Mouse (Mus musculus) liver, embryonic 12.5 days (tissue): Measurements from ENCODE around the gene Xlr5a. TPM values are rescaled to one million over a fixed set of nuclear protein-coding genes. Genes with fewer than 3 reads are reported as not detected.
"Not testable (repeated sequence)": the region's sequence is repeated elsewhere in the genome, so short reads cannot be mapped to it uniquely, and the experiment has no call there.

Source experiments
- ATAC-seq: fragments of 200-750 bp; cut with Nextera tagmentation; 2 replicates; pipeline ENCODE4 v1.8.0; 2017; ENCODE audit warnings: moderate number of reproducible peaks, mild to moderate bottlenecking, moderate library complexity
- H3K27ac ChIP-seq: fragments of 300-500 bp; sonication (generic); 2 replicates; pipeline ENCODE4 v1.5.1; 2016; ENCODE audit warnings: mild to moderate bottlenecking
- H3K27me3 ChIP-seq: fragments of 300-500 bp; sonication (generic); replicated peaks from 2 replicates; pipeline ENCODE4 v1.6.1; 2016; ENCODE audit warnings: mild to moderate bottlenecking, moderate library complexity
- H3K36me3 ChIP-seq: fragments of 300-500 bp; sonication (generic); 2 replicates; pipeline ENCODE4 v1.6.1; 2016; ENCODE audit warnings: mild to moderate bottlenecking, moderate library complexity
- H3K4me1 ChIP-seq: fragments of 300-500 bp; sonication (generic); 2 replicates; pipeline ENCODE4 v1.6.1; 2016
- H3K4me2 ChIP-seq: fragments of 300-500 bp; sonication (generic); 2 replicates; pipeline ENCODE4 v1.6.1; 2016; ENCODE audit warnings: mild to moderate bottlenecking, moderate library complexity
- H3K4me3 ChIP-seq: fragments of 300-500 bp; sonication (generic); 2 replicates; pipeline ENCODE4 v1.5.1; 2016; ENCODE audit warnings: mild to moderate bottlenecking, moderate library complexity
- H3K9ac ChIP-seq: fragments of 300-500 bp; sonication (generic); 2 replicates; pipeline ENCODE4 v1.6.1; 2016; ENCODE audit warnings: mild to moderate bottlenecking, moderate library complexity
- H3K9me3 ChIP-seq: fragments of 300-500 bp; sonication (generic); replicated peaks from 2 replicates; pipeline ENCODE4 v1.6.1; 2016; ENCODE audit warnings: mild to moderate bottlenecking, moderate library complexity
- WGBS: fragments of 180-500 bp; shearing (Covaris S2); methylation state at CpG from one replicate; pipeline ENCODE4 v1.1.7; 2016; ENCODE audit not compliant: insufficient replicate concordance; 5-methylcytosine and 5-hydroxymethylcytosine counted together
- polyA plus RNA-seq: library from polyadenylated mRNA; unstranded; fragments of >200 nt; fragmentation: Nextera tagmentation; extraction: Ambion mirVana; gene quantifications from 2 replicates; pipeline ENCODE4 v1.2.1, GENCODE M21; 2016

The Xlr5a gene
- polyA plus RNA-seq, 1 experiment from 2014 or later: not detected

GRCm38 (mm10) chrX:73122859-73123829 is 169.6 kb downstream of the Xlr5a start:
- H3K4me2 ChIP-seq, H3K4me3 ChIP-seq, H3K27me3 ChIP-seq, ATAC-seq, H3K27ac ChIP-seq, H3K4me1 ChIP-seq, H3K36me3 ChIP-seq, H3K9ac ChIP-seq, H3K9me3 ChIP-seq: not testable (repeated sequence)
- no CpG with 5 or more reads among the region's 12 CpGs for WGBS

- H3K9ac ChIP-seq, H3K27me3 ChIP-seq, H3K4me1 ChIP-seq, H3K36me3 ChIP-seq, H3K4me3 ChIP-seq, H3K4me2 ChIP-seq, H3K9me3 ChIP-seq, H3K27ac ChIP-seq, ATAC-seq: not testable (repeated sequence)
- no CpG with 5 or more reads among the region's 7 CpGs for WGBS
These were observed 176.0 kb downstream of the Xlr5a start, which contains the start of gene Gm14685 for GRCm38 (mm10) chrX:73116747-73117146. TSS of gene Gm14685 (plus strand) at chrX:73117047.

- not testable (repeated sequence) for H3K4me3 ChIP-seq, H3K9ac ChIP-seq, H3K36me3 ChIP-seq, ATAC-seq, H3K27ac ChIP-seq, H3K4me1 ChIP-seq, H3K4me2 ChIP-seq, H3K9me3 ChIP-seq, H3K27me3 ChIP-seq
- 56% methylated on average over 12 of the region's 13 CpGs for WGBS
These were observed 195.8 kb downstream of the Xlr5a start, which contains the start of gene Xlr3a for GRCm38 (mm10) chrX:73096941-73097508. TSS of gene Xlr3a (minus strand) at chrX:73097095.

- not testable (repeated sequence) for H3K9me3 ChIP-seq, H3K27ac ChIP-seq, H3K4me2 ChIP-seq, H3K9ac ChIP-seq, H3K4me3 ChIP-seq, ATAC-seq, H3K36me3 ChIP-seq, H3K4me1 ChIP-seq, H3K27me3 ChIP-seq
- 52% methylated on average over 19 of the region's 19 CpGs for WGBS
These were observed 210.3 kb downstream of the Xlr5a start, which contains the start of gene Xlr4a for GRCm38 (mm10) chrX:73082267-73083055. TSS of gene Xlr4a (minus strand) at chrX:73082478.

- not testable (repeated sequence) for ATAC-seq, H3K9me3 ChIP-seq
- 55% methylated on average over 2 of the region's 5 CpGs for WGBS
These were observed 225.9 kb downstream of the Xlr5a start for GRCm38 (mm10) chrX:73066765-73067312.

GRCm38 (mm10) chrX:73064415-73064793 is 228.4 kb downstream of the Xlr5a start, which contains the start of gene Pnma3:
TSS of gene Pnma3 (plus strand) at chrX:73064787.
- Histone ChIP-seq H3K36me3 (no peaks in the 10 kb centered on the region), H3K9me3 (no peaks in the 10 kb centered on the region), H3K4me2 (peak within 1 kb of the TSS; percentile 8; the same call in 1 of the 2 replicates), H3K27me3 (peaks cover 29% of the 10 kb centered on the region), H3K9ac (no peak within 1 kb of the TSS), H3K4me3 (no peak within 1 kb of the TSS), H3K27ac (no peak within 1 kb of the TSS), H3K4me1 (no peaks in the 10 kb centered on the region)
- WGBS: 22% methylated on average over 6 of the region's 7 CpGs
- ATAC-seq: no peak

More at GRCm38 (mm10) chrX:73066765-73067312, 225.9 kb downstream of the Xlr5a start:
- not testable (repeated sequence) for H3K9ac ChIP-seq, H3K4me3 ChIP-seq, H3K4me1 ChIP-seq, H3K27ac ChIP-seq, H3K4me2 ChIP-seq, H3K36me3 ChIP-seq
- peaks cover 29% of the 10 kb centered on the region for H3K27me3 ChIP-seq

GRCm38 (mm10) chrX:73063512-73064414 is 229.0 kb downstream of the Xlr5a start:
- Histone ChIP-seq H3K4me1 (no peaks in the 10 kb centered on the region), H3K4me2 (peak overlapping the region; percentile 8; the same call in 1 of the 2 replicates), H3K36me3 (no peaks in the 10 kb centered on the region), H3K4me3 (no peak overlapping the region), H3K27me3 (peaks cover 29% of the 10 kb centered on the region), H3K9ac (no peak overlapping the region), H3K27ac (no peak overlapping the region), H3K9me3 (no peaks in the 10 kb centered on the region)
- no peak for ATAC-seq
- WGBS: 25% methylated on average over 24 of the region's 24 CpGs

- H3K36me3 ChIP-seq: no peaks in the 10 kb centered on the region
- WGBS: 32% methylated on average over 5 of the region's 5 CpGs
- ATAC-seq: no peak
These were observed 230.5 kb downstream of the Xlr5a start for GRCm38 (mm10) chrX:73062323-73062722.

GRCm38 (mm10) chrX:73061528-73061927 is 231.2 kb downstream of the Xlr5a start:
- H3K4me3 ChIP-seq: no peak overlapping the region
- no peak for ATAC-seq
- no peak overlapping the region for H3K9ac ChIP-seq
- no peak overlapping the region for H3K4me2 ChIP-seq
- WGBS: 60% methylated on average over 1 of the region's 1 CpGs
- H3K4me1 ChIP-seq: no peaks in the 10 kb centered on the region
- H3K36me3 ChIP-seq: no peaks in the 10 kb centered on the region
- peaks cover 29% of the 10 kb centered on the region for H3K27me3 ChIP-seq
- H3K27ac ChIP-seq: no peak overlapping the region
- no peaks in the 10 kb centered on the region for H3K9me3 ChIP-seq

More at GRCm38 (mm10) chrX:73062323-73062722, 230.5 kb downstream of the Xlr5a start:
- Histone ChIP-seq H3K9ac (no peak overlapping the region), H3K4me2 (no peak overlapping the region), H3K4me3 (no peak overlapping the region), H3K4me1 (no peaks in the 10 kb centered on the region), H3K27me3 (peaks cover 29% of the 10 kb centered on the region), H3K27ac (no peak overlapping the region), H3K9me3 (no peaks in the 10 kb centered on the region)
